Mouse (Mus musculus) central nervous system, embryonic 11.5 days (tissue): ENCODE data around the gene Tbx22. TPM values are rescaled to one million over a fixed set of nuclear protein-coding genes. Genes with fewer than 3 reads are reported as not detected.

ENCODE experiments used
- polyA plus RNA-seq: library from polyadenylated mRNA; depleted of rRNA; stranded (reverse); fragments of >200 nt; gene quantifications from 2 replicates; pipeline ENCODE4 v1.2.3, GENCODE M21; 2012; rRNA removed

Tbx22 gene
- 0.46 and 2.4 TPM in 2 replicates for polyA plus RNA-seq

DNA sequence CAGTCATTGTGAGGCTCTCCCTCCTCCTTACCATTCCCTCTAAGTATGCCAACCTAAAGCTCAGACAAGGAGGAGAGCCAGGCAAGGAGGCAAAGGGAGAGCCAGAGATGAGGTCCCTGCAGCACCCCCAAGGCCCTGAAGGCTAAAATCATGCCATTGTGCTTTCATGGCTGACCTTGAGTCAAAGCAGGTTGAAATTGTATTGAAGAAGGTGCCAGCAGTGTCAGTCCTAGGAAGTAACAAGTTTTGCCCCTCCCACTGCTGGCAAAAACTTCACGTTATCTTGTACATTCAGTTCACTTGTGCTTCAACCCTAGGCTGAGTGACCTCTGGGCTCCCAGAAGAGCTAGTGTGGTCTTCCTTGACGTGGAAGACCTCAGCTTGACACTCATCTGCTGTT is at the start of gene Tbx22:
Gene Tbx22 (plus strand): TSS at position 301 of the 400 bp plus-strand sequence.

Other genes starting within 250 kb of the Tbx22 start
- gene Tent5d, start 124.6 kb downstream of the Tbx22 start, polyA plus RNA-seq = 0.06 TPM in 1 of 2 replicates, not detected in the other
- gene 2610002M06Rik, start 148.4 kb downstream of the Tbx22 start, polyA plus RNA-seq = 4.1 and 9.1 TPM in 2 replicates